Mouse (Mus musculus): Measurements from ENCODE around the gene Wdr48. TPM values are rescaled to one million over a fixed set of nuclear protein-coding genes. Genes with fewer than 3 reads are reported as not detected.

Gene Wdr48
- 10 to 100 TPM in 2 of 4 experiments, 1 to 10 TPM in 2; 9.1 to 10.6 (median 9.8) TPM for total RNA-seq (2022)

GRCm38 (mm10) chr9:119894339-119895009 is at the start of gene Wdr48:
Gene Wdr48 (plus strand): TSS chr9:119894878.
- DNase-seq (ENCODE audit: low spot score in 2 of 2): peak; percentile 96

- no peak for DNase-seq (ENCODE audit: low spot score in 2 of 2)
These were observed 47.5 kb upstream of the Wdr48 start for GRCm38 (mm10) chr9:119847187-119847586.

GRCm38 (mm10) chr9:119848671-119849070 is 46.0 kb upstream of the Wdr48 start:
- no peak for DNase-seq (ENCODE audit: low spot score in 2 of 2)

GRCm38 (mm10) chr9:119849214-119849613 is 45.5 kb upstream of the Wdr48 start:
- DNase-seq (ENCODE audit: low spot score in 2 of 2): no peak

- no peak for DNase-seq (ENCODE audit: low spot score in 2 of 2)
These were observed 42.2 kb upstream of the Wdr48 start for GRCm38 (mm10) chr9:119852347-119853030.

GRCm38 (mm10) chr9:119853071-119853846 is 41.4 kb upstream of the Wdr48 start:
- DNase-seq (ENCODE audit: low spot score in 2 of 2): no peak

- DNase-seq (ENCODE audit: low spot score in 2 of 2): no peak
These were observed 40.5 kb upstream of the Wdr48 start for GRCm38 (mm10) chr9:119854170-119854569.

GRCm38 (mm10) chr9:119887144-119887901 is 7.4 kb upstream of the Wdr48 start:
- DNase-seq (ENCODE audit: low spot score in 2 of 2): no peak

- no peak for DNase-seq (ENCODE audit: low spot score in 2 of 2)
These were observed 5.8 kb upstream of the Wdr48 start for GRCm38 (mm10) chr9:119888843-119889246.

- DNase-seq (ENCODE audit: low spot score in 2 of 2): no peak
These were observed 5.2 kb upstream of the Wdr48 start for GRCm38 (mm10) chr9:119889446-119889845.

GRCm38 (mm10) chr9:119890692-119891091 is 4.0 kb upstream of the Wdr48 start:
- DNase-seq (ENCODE audit: low spot score in 2 of 2): no peak

GRCm38 (mm10) chr9:119893881-119894280 is 797 bp upstream of the Wdr48 start:
- no peak for DNase-seq (ENCODE audit: low spot score in 2 of 2)

- peak in 1 of 2 experiments; percentile 3 for DNase-seq (ENCODE audit: low spot score in 2 of 2)
These were observed 503 bp downstream of the Wdr48 start for GRCm38 (mm10) chr9:119895040-119895721.

- no peak for DNase-seq (ENCODE audit: low spot score in 2 of 2)
These were observed 4.8 kb downstream of the Wdr48 start for GRCm38 (mm10) chr9:119899446-119899845.

- DNase-seq (ENCODE audit: low spot score in 2 of 2): no peak
These were observed 7.9 kb downstream of the Wdr48 start for GRCm38 (mm10) chr9:119902410-119903151.

- no peak for DNase-seq (ENCODE audit: low spot score in 2 of 2)
These were observed 14.0 kb downstream of the Wdr48 start for GRCm38 (mm10) chr9:119908708-119909107.

- DNase-seq (ENCODE audit: low spot score in 2 of 2): no peak
These were observed 15.3 kb downstream of the Wdr48 start for GRCm38 (mm10) chr9:119909931-119910330.

GRCm38 (mm10) chr9:119913087-119913838 is 18.6 kb downstream of the Wdr48 start:
- DNase-seq (ENCODE audit: low spot score in 2 of 2): no peak

GRCm38 (mm10) chr9:119919858-119920257 is 25.2 kb downstream of the Wdr48 start:
- DNase-seq (ENCODE audit: low spot score in 2 of 2): peak in 1 of 2 experiments; percentile 15
